Mouse (Mus musculus): ENCODE measurements at regions not wholly inside any gene's neighbourhood (a gene's known extent, or its start where the extent isn't known, plus 50 kb on each side); places are given as distances from the start of the nearest gene placed in this dataset.
A peak's percentile ranks its signal among the peaks of the same experiment; 100 is the strongest.

GRCm38 (mm10) chr19:37795552-37796343, 98.2 kb downstream of the Cyp26a1 start:
- no peaks in the 10 kb centered on the region for H3K27me3 ChIP-seq
- 82% methylated on average over 18 of the region's 18 CpGs for WGBS
- no peak for ATAC-seq (replicated peaks; ENCODE audit: low FRiP score)
- no peaks in the 10 kb centered on the region for H3K9me3 ChIP-seq (replicated peaks)
- no peak overlapping the region for H3K27ac ChIP-seq
- peaks cover 5% of the 10 kb centered on the region for H3K4me1 ChIP-seq
- no peak overlapping the region for H3K4me2 ChIP-seq
- no peaks in the 10 kb centered on the region for H3K36me3 ChIP-seq
- H3K4me3 ChIP-seq (replicated peaks) = no peak overlapping the region
- H3K9ac ChIP-seq = no peak overlapping the region

DNA sequence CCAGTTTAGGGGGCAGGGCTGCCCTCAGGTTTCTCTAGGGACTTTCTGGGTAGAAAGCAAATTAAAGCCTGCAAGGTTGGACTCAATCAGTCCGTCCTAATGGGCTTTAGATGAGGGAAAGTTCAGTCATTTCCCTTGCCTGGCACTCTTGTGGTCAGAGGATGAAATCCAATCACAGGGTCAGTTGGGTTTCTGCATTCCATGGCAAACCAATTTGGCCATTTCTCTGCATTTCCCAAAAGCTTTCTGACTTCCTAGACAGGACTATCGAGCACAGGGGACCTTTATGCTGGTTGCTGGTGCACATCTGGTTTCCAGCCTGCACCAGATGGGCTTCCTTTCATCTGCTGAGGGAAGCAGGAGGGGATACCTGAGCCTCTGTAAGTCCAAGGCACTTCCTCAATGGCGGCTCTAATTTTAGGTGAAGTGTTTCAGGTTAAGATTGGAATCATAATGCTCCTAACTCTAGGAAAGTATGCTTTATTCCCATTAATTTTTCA, 102.6 kb downstream of the Cyp26a1 start:
- no peak overlapping the region for H3K9ac ChIP-seq
- H3K4me3 ChIP-seq (replicated peaks) = no peak overlapping the region
- no peaks in the 10 kb centered on the region for H3K27me3 ChIP-seq
- WGBS = 64% methylated on average over 3 of the region's 3 CpGs
- no peak for ATAC-seq (replicated peaks; ENCODE audit: low FRiP score)
- H3K27ac ChIP-seq = no peak overlapping the region
- H3K36me3 ChIP-seq = no peaks in the 10 kb centered on the region
- H3K4me2 ChIP-seq = no peak overlapping the region
- no peaks in the 10 kb centered on the region for H3K4me1 ChIP-seq
- no peaks in the 10 kb centered on the region for H3K9me3 ChIP-seq (replicated peaks)

DNA sequence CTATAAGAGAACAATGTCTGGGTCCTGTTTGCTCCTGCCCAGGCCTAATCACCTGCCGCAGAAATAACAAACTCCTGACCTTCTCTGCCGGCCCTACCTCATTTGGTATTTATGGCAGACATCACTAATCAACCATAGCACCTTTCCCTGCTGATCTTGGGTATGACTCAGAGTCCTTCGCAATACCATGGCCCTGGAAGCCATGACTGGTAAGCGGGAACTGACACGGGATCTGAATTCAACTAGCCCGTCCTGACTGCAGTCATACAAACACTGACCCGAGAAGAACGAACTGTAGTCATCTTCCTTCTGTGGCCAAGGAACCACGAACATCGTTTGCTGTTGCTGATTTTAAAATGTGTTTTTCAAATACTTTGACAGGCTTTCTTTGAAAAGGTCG, 112.1 kb downstream of the Cyp26a1 start:
- no peak for ATAC-seq (replicated peaks; ENCODE audit: low FRiP score)

GRCm38 (mm10) chr19:37814089-37815073, 116.8 kb downstream of the Cyp26a1 start:
- ATAC-seq (replicated peaks; ENCODE audit: low FRiP score) = peak; percentile 56; the same call in 1 of the 2 replicates
- peak overlapping the region; percentile 52 for H3K4me2 ChIP-seq
- peak overlapping the region; percentile 18 for H3K4me3 ChIP-seq (replicated peaks)
- 9% methylated on average over 19 of the region's 19 CpGs for WGBS
- no peaks in the 10 kb centered on the region for H3K27me3 ChIP-seq
- peak overlapping the region; percentile 64 for H3K27ac ChIP-seq
- H3K4me1 ChIP-seq = peaks cover 21% of the 10 kb centered on the region
- no peak overlapping the region for H3K9ac ChIP-seq
- no peaks in the 10 kb centered on the region for H3K36me3 ChIP-seq
- H3K9me3 ChIP-seq (replicated peaks) = no peaks in the 10 kb centered on the region

More for the DNA sequence above, 112.1 kb downstream of the Cyp26a1 start:
- no peaks in the 10 kb centered on the region for H3K9me3 ChIP-seq (replicated peaks)
- H3K36me3 ChIP-seq = no peaks in the 10 kb centered on the region
- H3K9ac ChIP-seq = no peak overlapping the region
- no peak overlapping the region for H3K27ac ChIP-seq
- peaks cover 14% of the 10 kb centered on the region for H3K4me1 ChIP-seq
- 73% methylated on average over 11 of the region's 11 CpGs for WGBS
- H3K4me3 ChIP-seq (replicated peaks) = no peak overlapping the region
- H3K4me2 ChIP-seq = no peak overlapping the region
- H3K27me3 ChIP-seq = no peaks in the 10 kb centered on the region

GRCm38 (mm10) chr19:37815627-37816026, 118.0 kb downstream of the Cyp26a1 start:
- ATAC-seq (replicated peaks; ENCODE audit: low FRiP score) = peak; percentile 71; the same call in 1 of the 2 replicates
- Histone ChIP-seq H3K9ac (no peak overlapping the region), H3K27me3 (no peaks in the 10 kb centered on the region), H3K4me3 (replicated peaks) (no peak overlapping the region), H3K9me3 (replicated peaks) (no peaks in the 10 kb centered on the region), H3K4me1 (peaks cover 21% of the 10 kb centered on the region), H3K27ac (no peak overlapping the region), H3K36me3 (no peaks in the 10 kb centered on the region), H3K4me2 (no peak overlapping the region)
- 60% methylated on average over 2 of the region's 2 CpGs for WGBS

- ATAC-seq (replicated peaks; ENCODE audit: low FRiP score) = no peak
- no peak overlapping the region for H3K4me2 ChIP-seq
Measured at GRCm38 (mm10) chr19:37821243-37821642, 123.6 kb downstream of the Cyp26a1 start.

DNA sequence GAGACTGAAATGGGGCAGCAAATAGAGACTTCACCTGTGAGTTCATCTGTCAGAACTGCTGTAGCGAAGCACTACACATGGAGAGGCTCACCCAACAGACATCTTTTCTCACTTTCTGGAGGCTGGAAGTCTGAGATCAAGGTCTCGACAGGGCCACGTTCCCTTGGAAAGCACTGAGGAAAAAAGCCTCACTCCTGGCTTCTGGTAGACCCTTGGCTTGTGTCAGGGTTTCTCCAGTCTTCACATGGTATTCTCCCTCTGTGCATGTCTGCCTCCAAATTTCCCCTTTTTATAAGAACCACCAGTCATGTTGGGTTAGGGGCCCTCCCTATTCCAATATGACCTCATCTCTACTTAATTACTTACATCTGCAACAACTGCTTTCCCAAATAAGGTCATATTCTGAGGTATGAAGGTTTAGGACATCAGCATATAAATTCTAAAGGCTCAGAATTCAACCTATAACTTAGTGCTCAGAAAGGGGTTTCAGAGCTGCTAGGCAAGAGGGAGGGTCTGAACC, 124.1 kb downstream of the Cyp26a1 start:
- Histone ChIP-seq H3K9me3 (replicated peaks) (no peaks in the 10 kb centered on the region), H3K27me3 (no peaks in the 10 kb centered on the region), H3K9ac (no peak overlapping the region), H3K4me1 (no peaks in the 10 kb centered on the region), H3K27ac (no peak overlapping the region), H3K36me3 (no peaks in the 10 kb centered on the region), H3K4me3 (replicated peaks) (no peak overlapping the region), H3K4me2 (no peak overlapping the region)
- no peak for ATAC-seq (replicated peaks; ENCODE audit: low FRiP score)
- 86% methylated on average over 3 of the region's 3 CpGs for WGBS

More at GRCm38 (mm10) chr19:37821243-37821642, 123.6 kb downstream of the Cyp26a1 start:
- H3K4me3 ChIP-seq (replicated peaks) = no peak overlapping the region
- H3K27ac ChIP-seq = no peak overlapping the region
- H3K27me3 ChIP-seq = no peaks in the 10 kb centered on the region
- no peaks in the 10 kb centered on the region for H3K4me1 ChIP-seq
- WGBS = 64% methylated on average over 3 of the region's 3 CpGs
- H3K36me3 ChIP-seq = no peaks in the 10 kb centered on the region
- no peaks in the 10 kb centered on the region for H3K9me3 ChIP-seq (replicated peaks)
- no peak overlapping the region for H3K9ac ChIP-seq

- Histone ChIP-seq H3K36me3 (no peaks in the 10 kb centered on the region), H3K9ac (no peak overlapping the region), H3K27ac (no peak overlapping the region), H3K27me3 (no peaks in the 10 kb centered on the region), H3K4me3 (replicated peaks) (no peak overlapping the region), H3K4me1 (no peaks in the 10 kb centered on the region), H3K9me3 (replicated peaks) (no peaks in the 10 kb centered on the region), H3K4me2 (no peak overlapping the region)
- WGBS = 84% methylated on average over 5 of the region's 5 CpGs
- ATAC-seq (replicated peaks; ENCODE audit: low FRiP score) = no peak
Measured at GRCm38 (mm10) chr19:37824155-37824554, 126.6 kb downstream of the Cyp26a1 start.

GRCm38 (mm10) chr19:37831406-37831805, 133.8 kb downstream of the Cyp26a1 start:
- no peaks in the 10 kb centered on the region for H3K36me3 ChIP-seq
- H3K4me1 ChIP-seq = no peaks in the 10 kb centered on the region
- ATAC-seq (replicated peaks; ENCODE audit: low FRiP score) = no peak
- no peak overlapping the region for H3K9ac ChIP-seq
- H3K4me2 ChIP-seq = no peak overlapping the region
- H3K27ac ChIP-seq = no peak overlapping the region
- no peaks in the 10 kb centered on the region for H3K9me3 ChIP-seq (replicated peaks)
- H3K4me3 ChIP-seq (replicated peaks) = no peak overlapping the region
- H3K27me3 ChIP-seq = no peaks in the 10 kb centered on the region

DNA sequence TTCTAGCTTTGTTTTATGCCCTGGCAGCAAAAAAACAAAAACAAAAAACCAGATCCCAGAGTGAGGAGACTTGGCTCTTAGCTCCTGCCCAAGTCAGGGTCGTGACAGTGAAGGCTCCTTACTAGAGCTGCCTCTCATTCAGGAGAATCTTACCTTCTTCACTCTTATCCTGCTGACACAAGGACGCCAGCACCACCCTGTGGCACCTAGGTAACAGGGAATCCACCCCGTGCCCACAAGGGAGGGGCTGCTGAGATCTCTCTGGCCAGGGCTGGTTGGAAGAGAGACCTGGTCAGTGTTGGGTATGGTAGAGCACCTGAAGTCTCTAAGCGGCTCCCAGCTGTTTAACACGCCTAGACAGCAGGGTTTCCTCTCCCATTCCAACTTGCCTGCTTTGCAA, 139.3 kb downstream of the Cyp26a1 start:
- Histone ChIP-seq H3K36me3 (no peaks in the 10 kb centered on the region), H3K4me1 (no peaks in the 10 kb centered on the region), H3K27me3 (no peaks in the 10 kb centered on the region), H3K9ac (no peak overlapping the region), H3K27ac (no peak overlapping the region), H3K4me2 (no peak overlapping the region), H3K4me3 (replicated peaks) (no peak overlapping the region), H3K9me3 (replicated peaks) (no peaks in the 10 kb centered on the region)
- WGBS = 50% methylated on average over 5 of the region's 5 CpGs
- ATAC-seq (replicated peaks; ENCODE audit: low FRiP score) = no peak
